Mouse (Mus musculus): Measurements from ENCODE around the gene Herc1. TPM values are rescaled to one million over a fixed set of nuclear protein-coding genes. Genes with fewer than 3 reads are reported as not detected.

The Herc1 gene
- polyA plus RNA-seq (2011; ENCODE audit: insufficient read depth, insufficient read length, low read depth, missing spikeins): 39.9 and 47.2 TPM in 2 replicates

- Histone ChIP-seq H3K27me3 (ENCODE audit: control insufficient read depth, insufficient read depth, low read length, poor library complexity, severe bottlenecking) (no peaks in the 10 kb centered on the region), H3K9ac (ENCODE audit: low read depth, poor library complexity, severe bottlenecking) (peak within 1 kb of the TSS; percentile 85), H3K4me1 (ENCODE audit: control insufficient read depth, insufficient read depth, low read length) (no peaks in the 10 kb centered on the region), H3K27ac (ENCODE audit: insufficient read depth, low read length) (peak within 1 kb of the TSS; percentile 67; the same call in 1 of the 2 replicates), H3K4me3 (ENCODE audit: low read depth, low read length) (peak within 1 kb of the TSS; percentile 91), H3K36me3 (ENCODE audit: control insufficient read depth, insufficient read depth, low read length, poor library complexity, severe bottlenecking) (no peaks in the 10 kb centered on the region), H3K9me3 (replicated peaks; ENCODE audit: control insufficient read depth, insufficient read depth, low read length, poor library complexity, severe bottlenecking) (no peaks in the 10 kb centered on the region)
- TF ChIP-seq POLR2A (IDR thresholded peaks at IDR 0.05; ENCODE audit: insufficient read depth, low read length): peak; percentile 53
- no peak for TF ChIP-seq EP300 (IDR thresholded peaks at IDR 0.05; ENCODE audit: insufficient read depth, low read depth, low read length)
These were observed at the start of gene Herc1 for GRCm38 (mm10) chr9:66349860-66350787. Herc1 (plus strand) TSS chr9:66350450.

GRCm38 (mm10) chr9:66304320-66305090, 45.7 kb upstream of the Herc1 start:
- no peaks in the 10 kb centered on the region for H3K36me3 ChIP-seq (ENCODE audit: control insufficient read depth, insufficient read depth, low read length, poor library complexity, severe bottlenecking)

GRCm38 (mm10) chr9:66305121-66306112, 44.8 kb upstream of the Herc1 start:
- Histone ChIP-seq H3K9ac (ENCODE audit: low read depth, poor library complexity, severe bottlenecking) (no peak overlapping the region), H3K27ac (ENCODE audit: insufficient read depth, low read length) (no peak overlapping the region), H3K4me3 (ENCODE audit: low read depth, low read length) (no peak overlapping the region)

More at GRCm38 (mm10) chr9:66304320-66305090, 45.7 kb upstream of the Herc1 start:
- H3K27me3 ChIP-seq (ENCODE audit: control insufficient read depth, insufficient read depth, low read length, poor library complexity, severe bottlenecking): no peaks in the 10 kb centered on the region
- H3K9ac ChIP-seq (ENCODE audit: low read depth, poor library complexity, severe bottlenecking): no peak overlapping the region
- H3K9me3 ChIP-seq (replicated peaks; ENCODE audit: control insufficient read depth, insufficient read depth, low read length, poor library complexity, severe bottlenecking): no peaks in the 10 kb centered on the region
- no peaks in the 10 kb centered on the region for H3K4me1 ChIP-seq (ENCODE audit: control insufficient read depth, insufficient read depth, low read length)
- H3K27ac ChIP-seq (ENCODE audit: insufficient read depth, low read length): no peak overlapping the region
- TF ChIP-seq POLR2A (IDR thresholded peaks at IDR 0.05; ENCODE audit: insufficient read depth, low read length) (no peak), CTCF (IDR thresholded peaks at IDR 0.05; ENCODE audit: low read depth, low read length) (no peak), EP300 (IDR thresholded peaks at IDR 0.05; ENCODE audit: insufficient read depth, low read depth, low read length) (no peak)
- no peak overlapping the region for H3K4me3 ChIP-seq (ENCODE audit: low read depth, low read length)

GRCm38 (mm10) chr9:66306414-66306813, 43.8 kb upstream of the Herc1 start:
- H3K4me1 ChIP-seq (ENCODE audit: control insufficient read depth, insufficient read depth, low read length): no peaks in the 10 kb centered on the region
- no peaks in the 10 kb centered on the region for H3K27me3 ChIP-seq (ENCODE audit: control insufficient read depth, insufficient read depth, low read length, poor library complexity, severe bottlenecking)
- TF ChIP-seq CTCF (IDR thresholded peaks at IDR 0.05; ENCODE audit: low read depth, low read length) (no peak), EP300 (IDR thresholded peaks at IDR 0.05; ENCODE audit: insufficient read depth, low read depth, low read length) (no peak), POLR2A (IDR thresholded peaks at IDR 0.05; ENCODE audit: insufficient read depth, low read length) (no peak)
- H3K9ac ChIP-seq (ENCODE audit: low read depth, poor library complexity, severe bottlenecking): no peak overlapping the region
- H3K9me3 ChIP-seq (replicated peaks; ENCODE audit: control insufficient read depth, insufficient read depth, low read length, poor library complexity, severe bottlenecking): no peaks in the 10 kb centered on the region
- no peak overlapping the region for H3K27ac ChIP-seq (ENCODE audit: insufficient read depth, low read length)
- no peaks in the 10 kb centered on the region for H3K36me3 ChIP-seq (ENCODE audit: control insufficient read depth, insufficient read depth, low read length, poor library complexity, severe bottlenecking)
- no peak overlapping the region for H3K4me3 ChIP-seq (ENCODE audit: low read depth, low read length)

More at GRCm38 (mm10) chr9:66305121-66306112, 44.8 kb upstream of the Herc1 start:
- TF ChIP-seq POLR2A (IDR thresholded peaks at IDR 0.05; ENCODE audit: insufficient read depth, low read length) (no peak), EP300 (IDR thresholded peaks at IDR 0.05; ENCODE audit: insufficient read depth, low read depth, low read length) (no peak), CTCF (IDR thresholded peaks at IDR 0.05; ENCODE audit: low read depth, low read length) (no peak)
- Histone ChIP-seq H3K36me3 (ENCODE audit: control insufficient read depth, insufficient read depth, low read length, poor library complexity, severe bottlenecking) (no peaks in the 10 kb centered on the region), H3K27me3 (ENCODE audit: control insufficient read depth, insufficient read depth, low read length, poor library complexity, severe bottlenecking) (no peaks in the 10 kb centered on the region), H3K4me1 (ENCODE audit: control insufficient read depth, insufficient read depth, low read length) (no peaks in the 10 kb centered on the region), H3K9me3 (replicated peaks; ENCODE audit: control insufficient read depth, insufficient read depth, low read length, poor library complexity, severe bottlenecking) (no peaks in the 10 kb centered on the region)

GRCm38 (mm10) chr9:66307341-66307740, 42.9 kb upstream of the Herc1 start:
- Histone ChIP-seq H3K36me3 (ENCODE audit: control insufficient read depth, insufficient read depth, low read length, poor library complexity, severe bottlenecking) (no peaks in the 10 kb centered on the region), H3K4me1 (ENCODE audit: control insufficient read depth, insufficient read depth, low read length) (no peaks in the 10 kb centered on the region), H3K27me3 (ENCODE audit: control insufficient read depth, insufficient read depth, low read length, poor library complexity, severe bottlenecking) (no peaks in the 10 kb centered on the region), H3K9me3 (replicated peaks; ENCODE audit: control insufficient read depth, insufficient read depth, low read length, poor library complexity, severe bottlenecking) (no peaks in the 10 kb centered on the region), H3K9ac (ENCODE audit: low read depth, poor library complexity, severe bottlenecking) (no peak overlapping the region), H3K27ac (ENCODE audit: insufficient read depth, low read length) (no peak overlapping the region), H3K4me3 (ENCODE audit: low read depth, low read length) (no peak overlapping the region)
- TF ChIP-seq EP300 (IDR thresholded peaks at IDR 0.05; ENCODE audit: insufficient read depth, low read depth, low read length) (no peak), POLR2A (IDR thresholded peaks at IDR 0.05; ENCODE audit: insufficient read depth, low read length) (no peak), CTCF (IDR thresholded peaks at IDR 0.05; ENCODE audit: low read depth, low read length) (no peak)

Measured in ES-Bruce4 (cell line).